Mouse (Mus musculus) neural tube, embryonic 12.5 days (tissue): ENCODE results near the gene Klrg1. TPM values are rescaled to one million over a fixed set of nuclear protein-coding genes. Genes with fewer than 3 reads are reported as not detected.

ENCODE experiments used
- ATAC-seq: fragments of 200-750 bp; cut with Nextera tagmentation; 2 replicates; pipeline ENCODE4 v1.8.0; 2017; ENCODE audit warnings: low read depth, mild to moderate bottlenecking, moderate TSS enrichment, moderate library complexity; ENCODE audit not compliant: low FRiP score
- H3K27ac ChIP-seq: fragments of 300-500 bp; sonication (generic); 2 replicates; pipeline ENCODE4 v1.5.1; 2016
- H3K27me3 ChIP-seq: fragments of 300-500 bp; sonication (generic); replicated peaks from 2 replicates; pipeline ENCODE4 v1.6.1; 2016; ENCODE audit warnings: mild to moderate bottlenecking
- H3K36me3 ChIP-seq: fragments of 300-500 bp; sonication (generic); 2 replicates; pipeline ENCODE4 v1.6.1; 2016; ENCODE audit warnings: mild to moderate bottlenecking
- H3K4me1 ChIP-seq: fragments of 300-500 bp; sonication (generic); 2 replicates; pipeline ENCODE4 v1.6.1; 2016
- H3K4me2 ChIP-seq: fragments of 300-500 bp; sonication (generic); replicated peaks from 2 replicates; pipeline ENCODE4 v1.6.1; 2016; ENCODE audit warnings: mild to moderate bottlenecking
- H3K4me3 ChIP-seq: fragments of 300-500 bp; sonication (generic); 2 replicates; pipeline ENCODE4 v1.5.1; 2016
- H3K9ac ChIP-seq: fragments of 300-500 bp; sonication (generic); 2 replicates; pipeline ENCODE4 v1.6.1; 2016; ENCODE audit warnings: mild to moderate bottlenecking
- H3K9me3 ChIP-seq: fragments of 300-500 bp; sonication (generic); 2 replicates; pipeline ENCODE4 v1.6.1; 2016; ENCODE audit warnings: mild to moderate bottlenecking
- WGBS: fragments of 180-500 bp; shearing (Covaris S2); methylation state at CpG from one replicate; pipeline ENCODE4 v1.1.7; 2016; 5-methylcytosine and 5-hydroxymethylcytosine counted together
- polyA plus RNA-seq: library from polyadenylated mRNA; unstranded; fragments of >200 nt; fragmentation: Nextera tagmentation; extraction: Ambion mirVana; gene quantifications from 2 replicates; pipeline ENCODE4 v1.2.1, GENCODE M21; 2016

Klrg1 gene
- 0.27 TPM in 1 of 2 replicates, not detected in the other for polyA plus RNA-seq

DNA sequence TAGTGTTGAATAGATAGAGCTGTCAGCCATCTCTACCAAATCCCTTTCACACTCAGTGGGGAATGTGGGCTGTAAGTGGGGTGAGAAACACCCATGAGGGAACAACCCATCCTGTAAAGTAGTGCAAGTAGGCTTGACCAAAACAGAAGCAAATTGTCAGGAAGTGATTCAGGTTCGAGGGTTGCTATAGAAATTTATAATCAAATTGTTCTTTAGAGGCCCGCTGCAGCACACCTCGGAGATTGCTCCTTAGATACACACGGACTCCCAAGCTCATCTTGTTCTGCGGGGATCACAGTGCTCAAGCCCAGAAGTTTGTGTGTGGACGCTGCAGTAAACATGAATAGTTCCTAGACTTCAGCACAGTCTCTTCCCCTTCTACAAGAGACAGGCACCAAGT, at the start of gene Klrg1:
Gene Klrg1 (minus strand): TSS at position 101 of the 400 bp plus-strand sequence.
- ATAC-seq: no peak
- no peak within 1 kb of the TSS for H3K9ac ChIP-seq
- WGBS: 82% methylated on average over 6 of the region's 6 CpGs

GRCm38 (mm10) chr6:122325361-122325975, 42.8 kb upstream of the Klrg1 start:
- no peak for ATAC-seq
- H3K9ac ChIP-seq: no peak overlapping the region
- H3K36me3 ChIP-seq: peaks cover 58% of the 10 kb centered on the region
- no peak overlapping the region for H3K4me2 ChIP-seq
- H3K4me3 ChIP-seq: no peak overlapping the region
- H3K27me3 ChIP-seq: no peaks in the 10 kb centered on the region
- no peak overlapping the region for H3K27ac ChIP-seq
- H3K9me3 ChIP-seq: no peaks in the 10 kb centered on the region
- WGBS: 94% methylated on average over 6 of the region's 6 CpGs
- no peaks in the 10 kb centered on the region for H3K4me1 ChIP-seq

More for the DNA sequence above, at the start of gene Klrg1:
- no peak within 1 kb of the TSS for H3K4me2 ChIP-seq
- no peaks in the 10 kb centered on the region for H3K36me3 ChIP-seq
- no peak within 1 kb of the TSS for H3K27ac ChIP-seq
- no peak within 1 kb of the TSS for H3K4me3 ChIP-seq
- H3K27me3 ChIP-seq: no peaks in the 10 kb centered on the region
- no peaks in the 10 kb centered on the region for H3K4me1 ChIP-seq
- H3K9me3 ChIP-seq: no peaks in the 10 kb centered on the region

GRCm38 (mm10) chr6:122318726-122319125, 36.0 kb upstream of the Klrg1 start:
- 91% methylated on average over 1 of the region's 1 CpGs for WGBS
- H3K9ac ChIP-seq: no peak overlapping the region
- H3K4me1 ChIP-seq: no peaks in the 10 kb centered on the region
- H3K9me3 ChIP-seq: no peaks in the 10 kb centered on the region
- H3K36me3 ChIP-seq: peaks cover 96% of the 10 kb centered on the region
- H3K4me2 ChIP-seq: no peak overlapping the region
- no peak overlapping the region for H3K4me3 ChIP-seq
- H3K27ac ChIP-seq: no peak overlapping the region
- no peaks in the 10 kb centered on the region for H3K27me3 ChIP-seq
- no peak for ATAC-seq

GRCm38 (mm10) chr6:122310187-122310820, 27.6 kb upstream of the Klrg1 start:
- Histone ChIP-seq H3K9ac (no peak overlapping the region), H3K4me3 (no peak overlapping the region), H3K4me2 (peak overlapping the region; percentile 76), H3K27me3 (no peaks in the 10 kb centered on the region), H3K36me3 (peaks cover 28% of the 10 kb centered on the region), H3K9me3 (no peaks in the 10 kb centered on the region), H3K27ac (no peak overlapping the region), H3K4me1 (peaks cover 16% of the 10 kb centered on the region)
- WGBS: 86% methylated on average over 5 of the region's 5 CpGs
- ATAC-seq: no peak

- H3K27ac ChIP-seq: no peak overlapping the region
- H3K9ac ChIP-seq: peak overlapping the region; percentile 79
- peaks cover 20% of the 10 kb centered on the region for H3K36me3 ChIP-seq
- ATAC-seq: no peak
- H3K9me3 ChIP-seq: no peaks in the 10 kb centered on the region
- peak overlapping the region; percentile 76 for H3K4me2 ChIP-seq
- H3K4me3 ChIP-seq: peak overlapping the region; percentile 79
- peaks cover 16% of the 10 kb centered on the region for H3K4me1 ChIP-seq
- no peaks in the 10 kb centered on the region for H3K27me3 ChIP-seq
- 15% methylated on average over 11 of the region's 11 CpGs for WGBS
These were observed 26.8 kb upstream of the Klrg1 start for GRCm38 (mm10) chr6:122309446-122309960.

DNA sequence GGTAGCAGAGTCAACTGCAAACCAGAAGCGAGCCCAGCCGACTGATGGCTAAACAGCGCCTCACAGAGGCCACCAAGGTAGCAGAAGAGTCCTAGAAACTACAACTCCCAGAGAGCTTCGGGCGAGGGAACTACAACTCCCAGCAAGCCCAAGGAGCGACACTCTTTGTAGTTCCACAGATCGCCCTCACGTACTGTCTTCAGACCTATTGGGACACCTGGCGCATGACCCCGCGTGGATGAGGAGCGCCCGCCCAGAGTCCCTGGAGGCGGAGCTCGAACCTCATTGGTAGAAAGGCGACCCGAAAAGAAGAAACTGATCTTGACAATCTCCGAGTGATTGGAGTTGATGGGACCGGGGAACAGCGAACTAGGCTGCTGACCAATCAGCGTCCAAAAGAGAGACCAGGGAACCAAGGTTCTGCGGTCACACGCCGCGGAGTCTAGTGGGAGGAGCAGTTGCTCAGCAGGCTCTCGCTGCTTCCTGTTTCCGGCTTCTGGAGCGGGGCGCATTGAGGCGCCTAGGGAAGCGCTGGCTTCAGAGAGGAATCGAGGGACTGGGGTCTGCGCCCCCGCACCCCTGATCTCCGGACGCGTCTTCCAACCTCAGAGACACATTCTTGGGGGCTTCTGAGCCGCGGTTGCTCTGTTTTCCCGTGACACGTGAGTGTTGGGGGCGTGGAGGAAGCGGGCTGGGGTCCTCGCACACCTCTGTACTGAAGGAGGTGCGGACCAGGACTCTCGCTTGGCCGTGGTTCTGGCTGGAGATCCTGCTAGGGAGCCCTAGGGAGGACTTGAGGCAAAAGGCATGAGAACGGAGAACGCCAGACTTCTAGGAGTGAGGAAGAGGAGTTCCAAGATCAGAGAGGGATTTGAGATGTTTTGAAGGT, 26.1 kb upstream of the Klrg1 start, which contains the start of gene M6pr:
Gene M6pr (plus strand): TSS at position 216 of the 889 bp plus-strand sequence.
- peaks cover 13% of the 10 kb centered on the region for H3K36me3 ChIP-seq
- no peak within 1 kb of the TSS for H3K27ac ChIP-seq

GRCm38 (mm10) chr6:122308136-122308504, 25.4 kb upstream of the Klrg1 start:
- no peak overlapping the region for H3K27ac ChIP-seq
- peak overlapping the region; percentile 79 for H3K4me3 ChIP-seq
- ATAC-seq: peak; percentile 49
- no peaks in the 10 kb centered on the region for H3K9me3 ChIP-seq
- peaks cover 8% of the 10 kb centered on the region; the same call in 1 of the 2 replicates for H3K36me3 ChIP-seq
- H3K27me3 ChIP-seq: no peaks in the 10 kb centered on the region
- no peak overlapping the region for H3K9ac ChIP-seq
- peak overlapping the region; percentile 76 for H3K4me2 ChIP-seq
- H3K4me1 ChIP-seq: peaks cover 16% of the 10 kb centered on the region
- 67% methylated on average over 6 of the region's 6 CpGs for WGBS

More for the DNA sequence above, 26.1 kb upstream of the Klrg1 start, which contains the start of gene M6pr:
- ATAC-seq: peak; percentile 98
- H3K4me2 ChIP-seq: peak within 1 kb of the TSS; percentile 76
- under 1% methylated on average over 49 of the region's 49 CpGs for WGBS
- H3K9me3 ChIP-seq: no peaks in the 10 kb centered on the region
- H3K9ac ChIP-seq: peak within 1 kb of the TSS; percentile 79
- H3K4me3 ChIP-seq: peak within 1 kb of the TSS; percentile 79
- no peaks in the 10 kb centered on the region for H3K27me3 ChIP-seq
- H3K4me1 ChIP-seq: peaks cover 16% of the 10 kb centered on the region

GRCm38 (mm10) chr6:122306707-122307106, 24.0 kb upstream of the Klrg1 start:
- ATAC-seq: no peak
- H3K4me3 ChIP-seq: no peak overlapping the region
- H3K4me1 ChIP-seq: peaks cover 16% of the 10 kb centered on the region
- H3K27ac ChIP-seq: no peak overlapping the region
- H3K9me3 ChIP-seq: no peaks in the 10 kb centered on the region
- H3K27me3 ChIP-seq: no peaks in the 10 kb centered on the region
- H3K9ac ChIP-seq: no peak overlapping the region
- WGBS: 87% methylated on average over 4 of the region's 4 CpGs
- no peak overlapping the region for H3K4me2 ChIP-seq
- no peaks in the 10 kb centered on the region for H3K36me3 ChIP-seq

- no peak overlapping the region for H3K4me3 ChIP-seq
- peaks cover 7% of the 10 kb centered on the region for H3K4me1 ChIP-seq
- no peak overlapping the region for H3K27ac ChIP-seq
- H3K9me3 ChIP-seq: no peaks in the 10 kb centered on the region
- 85% methylated on average over 12 of the region's 12 CpGs for WGBS
- no peak for ATAC-seq
- H3K27me3 ChIP-seq: no peaks in the 10 kb centered on the region
- no peaks in the 10 kb centered on the region for H3K36me3 ChIP-seq
- H3K9ac ChIP-seq: no peak overlapping the region
- no peak overlapping the region for H3K4me2 ChIP-seq
These were observed 22.3 kb upstream of the Klrg1 start for GRCm38 (mm10) chr6:122304790-122305555.

GRCm38 (mm10) chr6:122304355-122304754, 21.7 kb upstream of the Klrg1 start:
- peaks cover 1% of the 10 kb centered on the region for H3K4me1 ChIP-seq
- no peak overlapping the region for H3K4me3 ChIP-seq
- H3K9ac ChIP-seq: no peak overlapping the region
- H3K27me3 ChIP-seq: no peaks in the 10 kb centered on the region
- H3K9me3 ChIP-seq: no peaks in the 10 kb centered on the region
- H3K36me3 ChIP-seq: no peaks in the 10 kb centered on the region
- 39% methylated on average over 6 of the region's 6 CpGs for WGBS
- no peak overlapping the region for H3K4me2 ChIP-seq
- no peak for ATAC-seq
- no peak overlapping the region for H3K27ac ChIP-seq

DNA sequence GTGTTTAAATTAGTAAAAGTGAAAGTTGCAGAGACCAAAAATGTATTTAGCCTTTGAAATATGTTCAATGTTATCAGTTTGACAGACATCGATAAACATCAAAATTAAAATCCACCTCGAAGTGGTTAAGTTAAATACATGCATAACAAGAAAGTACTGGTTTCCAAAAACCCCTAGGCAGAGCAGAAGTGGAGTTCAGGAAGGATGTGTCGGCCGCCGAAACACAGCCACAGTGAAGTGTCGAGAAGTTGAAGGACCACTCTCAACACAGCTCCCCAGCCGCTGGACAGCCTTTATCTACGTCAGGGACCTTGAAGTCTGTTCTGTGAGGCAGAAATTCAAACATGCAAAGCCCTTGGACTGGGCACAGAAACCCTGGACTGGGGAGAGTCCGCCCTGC, 20.8 kb upstream of the Klrg1 start:
- no peak for ATAC-seq

More for the DNA sequence above, 20.8 kb upstream of the Klrg1 start:
- Histone ChIP-seq H3K4me1 (no peaks in the 10 kb centered on the region), H3K4me2 (no peak overlapping the region), H3K4me3 (no peak overlapping the region), H3K27me3 (no peaks in the 10 kb centered on the region), H3K27ac (no peak overlapping the region), H3K36me3 (no peaks in the 10 kb centered on the region), H3K9me3 (no peaks in the 10 kb centered on the region), H3K9ac (no peak overlapping the region)
- 90% methylated on average over 9 of the region's 9 CpGs for WGBS
